Mouse (Mus musculus): ENCODE results near the gene Cfap97d1. TPM values are rescaled to one million over a fixed set of nuclear protein-coding genes. Genes with fewer than 3 reads are reported as not detected.

Cfap97d1 gene
- total RNA-seq (2021): not detected
- long read RNA-seq, experiment 1: 0 reads
- long read RNA-seq, experiment 2: 0 reads

GRCm38 (mm10) chr11:101984054-101985025, at the start of gene Cfap97d1:
TSS of gene Cfap97d1 (plus strand) at chr11:101984279.
- Histone ChIP-seq H3K4me3 (peak within 1 kb of the TSS; percentile 86), H3K27ac (peak within 1 kb of the TSS; percentile 96)
- intact Hi-C loops (cut with DNase I): loop anchor here (2.0 to 5.0 kb wide), 2 partner anchors 104 to 173 kb away; partner anchors contain the start of genes Mpp2 and Tmem101
- no peak for TF ChIP-seq CTCF (IDR thresholded peaks at IDR 0.05)
- peak; percentile 91 to 96 for DNase-seq (ENCODE audit: extremely low spot score in 1 of 2, low spot score in 2 of 2)

GRCm38 (mm10) chr11:101935743-101936142, 48.3 kb upstream of the Cfap97d1 start:
- DNase-seq (ENCODE audit: extremely low spot score in 1 of 2, low spot score in 2 of 2): no peak
- no peak for TF ChIP-seq CTCF (IDR thresholded peaks at IDR 0.05)
- intact Hi-C loops (cut with DNase I): no loop called here
- no peak overlapping the region for H3K4me3 ChIP-seq
- no peak overlapping the region for H3K27ac ChIP-seq

- Histone ChIP-seq H3K27ac (no peak overlapping the region), H3K4me3 (no peak overlapping the region)
- TF ChIP-seq CTCF (IDR thresholded peaks at IDR 0.05): no peak
- intact Hi-C loops (cut with DNase I): no loop called here
- no peak for DNase-seq (ENCODE audit: extremely low spot score in 1 of 2, low spot score in 2 of 2)
These were observed 47.7 kb upstream of the Cfap97d1 start for GRCm38 (mm10) chr11:101936421-101936820.

- no peak for TF ChIP-seq CTCF (IDR thresholded peaks at IDR 0.05)
- DNase-seq (ENCODE audit: extremely low spot score in 1 of 2, low spot score in 2 of 2): no peak
- intact Hi-C loops (cut with DNase I): no loop called here
- Histone ChIP-seq H3K4me3 (peak overlapping the region; percentile 43), H3K27ac (no peak overlapping the region)
These were observed 47.0 kb upstream of the Cfap97d1 start for GRCm38 (mm10) chr11:101937108-101937507.

DNA sequence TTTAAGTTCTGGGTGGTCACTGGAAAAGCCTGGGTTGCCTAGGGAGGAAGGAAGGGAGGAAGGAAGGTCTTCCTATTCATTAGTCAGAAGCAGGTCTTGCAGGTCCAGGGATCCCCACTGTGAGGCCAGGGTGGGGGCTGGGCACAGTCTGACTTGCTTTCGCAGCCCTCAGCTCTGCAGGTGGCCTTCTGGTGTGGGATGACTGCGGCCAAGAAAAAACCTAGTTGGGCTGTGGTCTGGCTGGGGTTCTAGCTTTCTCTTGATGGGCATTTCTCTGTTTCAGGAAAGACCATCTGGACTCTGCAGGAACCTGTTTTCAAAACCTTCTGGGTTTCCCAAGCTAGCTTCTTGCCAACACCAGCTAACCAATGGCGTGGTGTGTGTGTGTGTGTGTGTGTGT, 41.0 kb upstream of the Cfap97d1 start:
- DNase-seq (ENCODE audit: extremely low spot score in 1 of 2, low spot score in 2 of 2): no peak
- Histone ChIP-seq H3K4me3 (no peak overlapping the region), H3K27ac (no peak overlapping the region)
- intact Hi-C loops (cut with DNase I): no loop called here
- no peak for TF ChIP-seq CTCF (IDR thresholded peaks at IDR 0.05)

- intact Hi-C loops (cut with DNase I): no loop called here
- H3K4me3 ChIP-seq: no peak overlapping the region
- H3K27ac ChIP-seq: no peak overlapping the region
- no peak; the same call in 1 of the 2 replicates for TF ChIP-seq CTCF (IDR thresholded peaks at IDR 0.05)
- no peak for DNase-seq (ENCODE audit: extremely low spot score in 1 of 2, low spot score in 2 of 2)
These were observed 37.6 kb upstream of the Cfap97d1 start for GRCm38 (mm10) chr11:101946525-101946924.

DNA sequence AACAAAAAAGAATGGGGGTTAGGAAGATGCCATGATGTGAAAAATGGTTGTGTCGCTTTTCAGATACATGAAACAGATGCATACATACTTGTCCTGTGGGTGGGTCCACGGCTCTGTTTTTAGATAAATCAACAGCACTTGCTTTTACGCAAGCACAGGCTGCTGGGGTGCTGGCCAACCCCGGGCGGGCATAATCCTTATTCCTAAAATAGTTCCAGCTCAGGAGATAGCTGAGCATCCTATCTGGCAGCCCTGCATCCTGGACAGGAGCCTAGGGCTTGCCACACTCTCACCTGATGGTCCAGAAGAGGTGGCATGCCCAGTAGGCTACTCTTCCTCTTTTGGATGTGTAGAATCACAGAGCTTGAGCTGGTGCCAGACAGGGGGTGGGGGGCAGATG, 34.1 kb upstream of the Cfap97d1 start:
- intact Hi-C loops (cut with DNase I): no loop called here
- no peak for TF ChIP-seq CTCF (IDR thresholded peaks at IDR 0.05)
- DNase-seq (ENCODE audit: extremely low spot score in 1 of 2, low spot score in 2 of 2): no peak
- Histone ChIP-seq H3K4me3 (no peak overlapping the region), H3K27ac (no peak overlapping the region)

- no peak overlapping the region for H3K4me3 ChIP-seq
- intact Hi-C loops (cut with DNase I): no loop called here
- no peak for TF ChIP-seq CTCF (IDR thresholded peaks at IDR 0.05)
- 0 out of 2 replicates have a peak overlapping the region, but pooled peaks have one; percentile 24 for H3K27ac ChIP-seq
- no peak for DNase-seq (ENCODE audit: extremely low spot score in 1 of 2, low spot score in 2 of 2)
These were observed 31.3 kb upstream of the Cfap97d1 start for GRCm38 (mm10) chr11:101952541-101953341.

GRCm38 (mm10) chr11:101953441-101953840, 30.6 kb upstream of the Cfap97d1 start:
- intact Hi-C loops (cut with DNase I): no loop called here
- no peak overlapping the region for H3K4me3 ChIP-seq

DNA sequence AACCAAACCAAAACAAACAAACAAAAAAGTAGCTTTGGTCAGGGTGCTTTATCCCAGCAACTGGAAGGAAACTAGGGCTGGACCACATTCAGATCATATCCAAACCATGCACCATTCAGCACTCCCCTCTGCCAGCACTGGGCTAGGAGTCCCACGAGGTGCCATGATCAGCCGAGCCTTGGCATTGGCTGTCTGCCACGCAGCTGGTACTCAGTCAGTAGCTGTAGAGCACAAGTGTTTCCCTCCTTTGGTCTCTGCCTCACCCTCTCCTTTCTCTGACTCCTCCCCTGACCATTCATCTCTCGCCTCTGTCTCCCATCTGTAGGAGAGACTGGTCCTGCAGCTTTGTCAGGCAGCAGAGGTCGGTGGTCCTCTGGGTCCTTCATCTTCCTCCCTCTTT, 26.6 kb upstream of the Cfap97d1 start:
- no peak for TF ChIP-seq CTCF (IDR thresholded peaks at IDR 0.05)
- no peak for DNase-seq (ENCODE audit: extremely low spot score in 1 of 2, low spot score in 2 of 2)
- Histone ChIP-seq H3K27ac (no peak overlapping the region), H3K4me3 (no peak overlapping the region)
- intact Hi-C loops (cut with DNase I): no loop called here

More at GRCm38 (mm10) chr11:101953441-101953840, 30.6 kb upstream of the Cfap97d1 start:
- DNase-seq (ENCODE audit: extremely low spot score in 1 of 2, low spot score in 2 of 2): no peak
- TF ChIP-seq CTCF (IDR thresholded peaks at IDR 0.05): no peak
- H3K27ac ChIP-seq: no peak overlapping the region

GRCm38 (mm10) chr11:101963043-101963442, 21.0 kb upstream of the Cfap97d1 start:
- no peak for DNase-seq (ENCODE audit: extremely low spot score in 1 of 2, low spot score in 2 of 2)
- TF ChIP-seq CTCF (IDR thresholded peaks at IDR 0.05): no peak
- Histone ChIP-seq H3K4me3 (peak overlapping the region; percentile 49), H3K27ac (no peak overlapping the region)
- intact Hi-C loops (cut with DNase I): no loop called here
